Mouse (Mus musculus): ENCODE measurements around the gene Ccdc189. TPM values are rescaled to one million over a fixed set of nuclear protein-coding genes. Genes with fewer than 3 reads are reported as not detected.

The Ccdc189 gene
- polyA plus RNA-seq, 1 experiment: 3.3 TPM

DNA sequence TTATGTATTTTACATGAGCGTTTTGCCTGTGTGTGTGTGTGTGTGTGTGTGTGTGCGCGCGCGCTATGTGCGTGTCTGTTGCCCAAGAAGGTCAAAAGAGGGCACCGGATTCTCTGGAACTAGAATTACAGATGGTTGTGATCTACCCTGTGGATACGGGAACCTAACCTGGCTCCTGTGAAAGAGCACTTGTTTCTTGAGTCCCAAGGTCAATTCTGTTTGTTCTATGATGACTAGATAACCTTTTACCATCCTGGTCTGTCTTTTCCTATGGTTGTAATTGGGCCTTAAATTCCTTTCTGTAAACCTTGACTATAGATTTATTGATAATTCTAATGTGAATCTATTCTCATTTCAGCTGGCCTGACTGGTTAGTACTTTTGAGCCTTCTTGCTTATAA lies 36.8 kb downstream of the Ccdc189 start:
- no peaks in the 10 kb centered on the region for H3K27me3 ChIP-seq (ENCODE audit: control insufficient read depth, insufficient read depth, low read length, poor library complexity, severe bottlenecking)
- no peak overlapping the region for H3K27ac ChIP-seq (ENCODE audit: insufficient read depth, low read length)
- H3K36me3 ChIP-seq (ENCODE audit: control insufficient read depth, insufficient read depth, low read length, poor library complexity, severe bottlenecking): peaks cover 69% of the 10 kb centered on the region
- H3K4me1 ChIP-seq (ENCODE audit: control insufficient read depth, insufficient read depth, low read length): no peaks in the 10 kb centered on the region
- no peak overlapping the region for H3K9ac ChIP-seq (ENCODE audit: low read depth, poor library complexity, severe bottlenecking)
- H3K9me3 ChIP-seq (replicated peaks; ENCODE audit: control insufficient read depth, insufficient read depth, low read length, poor library complexity, severe bottlenecking): no peaks in the 10 kb centered on the region
- no peak for TF ChIP-seq EP300 (IDR thresholded peaks at IDR 0.05; ENCODE audit: insufficient read depth, low read depth, low read length)
- no peak for TF ChIP-seq CTCF (IDR thresholded peaks at IDR 0.05; ENCODE audit: low read depth, low read length)
- no peak for TF ChIP-seq POLR2A (IDR thresholded peaks at IDR 0.05; ENCODE audit: insufficient read depth, low read length)
- H3K4me3 ChIP-seq (ENCODE audit: low read depth, low read length): no peak overlapping the region

DNA sequence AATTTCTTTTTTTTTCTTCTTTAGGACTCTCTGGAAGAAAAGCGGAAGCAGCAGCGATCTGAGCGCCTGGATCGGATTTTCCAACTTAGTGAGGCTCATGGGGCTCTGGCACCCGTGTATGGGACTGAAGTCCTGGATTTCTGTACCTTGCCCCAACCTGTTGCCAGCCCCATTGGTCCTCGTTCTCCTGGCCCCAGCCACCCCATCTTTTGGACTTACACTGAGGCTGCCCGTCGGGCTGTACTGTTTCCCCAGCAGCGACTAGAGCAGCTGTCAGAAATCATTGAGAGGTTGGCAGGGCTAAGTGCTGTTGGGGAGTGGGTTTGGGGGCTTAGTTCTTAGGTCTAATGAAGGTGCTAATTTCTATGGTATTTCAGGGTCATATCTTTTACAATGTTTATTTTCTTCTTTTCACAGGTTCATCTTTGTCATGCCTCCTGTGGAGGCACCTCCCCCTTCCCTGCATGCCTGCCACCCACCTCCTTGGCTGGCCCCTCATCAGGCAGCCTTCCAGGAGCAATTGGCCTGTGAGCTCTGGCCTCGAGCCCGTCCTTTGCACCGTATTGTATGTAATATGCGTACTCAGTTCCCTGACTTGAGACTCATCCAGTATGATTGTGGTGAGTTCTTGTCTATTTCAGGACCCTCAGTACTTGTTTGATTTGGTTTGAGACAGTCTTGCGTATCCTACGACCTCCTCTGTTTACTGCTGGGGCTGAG lies 39.1 kb downstream of the Ccdc189 start:
- Histone ChIP-seq H3K9me3 (replicated peaks; ENCODE audit: control insufficient read depth, insufficient read depth, low read length, poor library complexity, severe bottlenecking) (no peaks in the 10 kb centered on the region), H3K27ac (ENCODE audit: insufficient read depth, low read length) (no peak overlapping the region), H3K9ac (ENCODE audit: low read depth, poor library complexity, severe bottlenecking) (no peak overlapping the region), H3K36me3 (ENCODE audit: control insufficient read depth, insufficient read depth, low read length, poor library complexity, severe bottlenecking) (peaks cover 73% of the 10 kb centered on the region), H3K4me1 (ENCODE audit: control insufficient read depth, insufficient read depth, low read length) (no peaks in the 10 kb centered on the region), H3K27me3 (ENCODE audit: control insufficient read depth, insufficient read depth, low read length, poor library complexity, severe bottlenecking) (no peaks in the 10 kb centered on the region), H3K4me3 (ENCODE audit: low read depth, low read length) (no peak overlapping the region)
- TF ChIP-seq EP300 (IDR thresholded peaks at IDR 0.05; ENCODE audit: insufficient read depth, low read depth, low read length): no peak
- no peak for TF ChIP-seq POLR2A (IDR thresholded peaks at IDR 0.05; ENCODE audit: insufficient read depth, low read length)
- no peak for TF ChIP-seq CTCF (IDR thresholded peaks at IDR 0.05; ENCODE audit: low read depth, low read length)

DNA sequence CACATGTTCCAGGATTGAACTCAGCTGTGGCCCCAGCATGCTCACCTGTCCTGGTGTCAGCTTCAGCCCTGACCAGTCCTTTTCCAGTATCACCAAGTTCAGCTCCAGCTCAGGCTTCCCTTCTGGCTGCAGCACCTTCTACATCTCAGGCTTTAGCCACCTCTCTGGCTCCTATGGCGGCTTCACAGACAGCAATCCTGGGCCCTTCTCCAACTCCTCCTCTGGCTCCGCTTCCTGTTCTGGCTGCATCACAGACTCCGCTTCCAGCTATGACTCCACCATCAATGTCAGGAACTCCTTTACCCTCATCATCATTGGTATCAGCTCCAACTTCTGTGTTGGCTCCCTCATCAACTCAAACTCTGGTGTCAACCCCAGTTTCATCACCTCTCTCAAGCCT lies 46.7 kb downstream of the Ccdc189 start:
- Histone ChIP-seq H3K9me3 (replicated peaks; ENCODE audit: control insufficient read depth, insufficient read depth, low read length, poor library complexity, severe bottlenecking) (no peaks in the 10 kb centered on the region), H3K36me3 (ENCODE audit: control insufficient read depth, insufficient read depth, low read length, poor library complexity, severe bottlenecking) (peaks cover 88% of the 10 kb centered on the region), H3K4me1 (ENCODE audit: control insufficient read depth, insufficient read depth, low read length) (no peaks in the 10 kb centered on the region), H3K9ac (ENCODE audit: low read depth, poor library complexity, severe bottlenecking) (no peak overlapping the region), H3K27me3 (ENCODE audit: control insufficient read depth, insufficient read depth, low read length, poor library complexity, severe bottlenecking) (no peaks in the 10 kb centered on the region), H3K4me3 (ENCODE audit: low read depth, low read length) (no peak overlapping the region), H3K27ac (ENCODE audit: insufficient read depth, low read length) (no peak overlapping the region)
- TF ChIP-seq CTCF (IDR thresholded peaks at IDR 0.05; ENCODE audit: low read depth, low read length): no peak
- no peak for TF ChIP-seq POLR2A (IDR thresholded peaks at IDR 0.05; ENCODE audit: insufficient read depth, low read length)
- no peak for TF ChIP-seq EP300 (IDR thresholded peaks at IDR 0.05; ENCODE audit: insufficient read depth, low read depth, low read length)

Other genes starting within 250 kb of the Ccdc189 start
- gene Zfp768, start 243.0 kb downstream of the Ccdc189 start, polyA plus RNA-seq (2011; ENCODE audit: insufficient read depth, insufficient read length, low read depth, missing spikeins): 7.0 and 7.8 TPM in 2 replicates
- gene Zfp747, start 212.5 kb downstream of the Ccdc189 start, polyA plus RNA-seq (2011; ENCODE audit: insufficient read depth, insufficient read length, low read depth, missing spikeins): 4.2 and 7.5 TPM in 2 replicates
- 1.7 and 2.1 TPM in 2 replicates for gene 9130019O22Rik, start 201.4 kb downstream of the Ccdc189 start, polyA plus RNA-seq (2011; ENCODE audit: insufficient read depth, insufficient read length, low read depth, missing spikeins)
- gene E430018J23Rik, start 195.0 kb downstream of the Ccdc189 start, polyA plus RNA-seq (2011; ENCODE audit: insufficient read depth, insufficient read length, low read depth, missing spikeins): 2.0 and 6.1 TPM in 2 replicates
- gene Zfp764, start 181.8 kb downstream of the Ccdc189 start, polyA plus RNA-seq (2011; ENCODE audit: insufficient read depth, insufficient read length, low read depth, missing spikeins): 1.4 and 1.9 TPM in 2 replicates
- gene Zfp688, start 166.5 kb downstream of the Ccdc189 start, polyA plus RNA-seq (2011; ENCODE audit: insufficient read depth, insufficient read length, low read depth, missing spikeins): 20.3 and 24.9 TPM in 2 replicates
- 2.7 and 2.8 TPM in 2 replicates for gene Zfp689, start 139.4 kb downstream of the Ccdc189 start, polyA plus RNA-seq (2011; ENCODE audit: insufficient read depth, insufficient read length, low read depth, missing spikeins)
- 45.3 and 48.0 TPM in 2 replicates for gene Prr14, start 129.0 kb downstream of the Ccdc189 start, polyA plus RNA-seq (2011; ENCODE audit: insufficient read depth, insufficient read length, low read depth, missing spikeins)
- 21.8 and 25.3 TPM in 2 replicates for gene Fbrs, start 109.4 kb downstream of the Ccdc189 start, polyA plus RNA-seq (2011; ENCODE audit: insufficient read depth, insufficient read length, low read depth, missing spikeins)
- 106 and 114 TPM in 2 replicates for gene Srcap, start 76.6 kb downstream of the Ccdc189 start, polyA plus RNA-seq (2011; ENCODE audit: insufficient read depth, insufficient read length, low read depth, missing spikeins)
- 13.0 and 13.6 TPM in 2 replicates for gene Gm42715, start 69.0 kb downstream of the Ccdc189 start, polyA plus RNA-seq (2011; ENCODE audit: insufficient read depth, insufficient read length, low read depth, missing spikeins)
- 2.9 and 3.2 TPM in 2 replicates for gene Tmem265, start 27.2 kb downstream of the Ccdc189 start, polyA plus RNA-seq (2011; ENCODE audit: insufficient read depth, insufficient read length, low read depth, missing spikeins)
- 38.1 and 44.6 TPM in 2 replicates for gene Phkg2, start 15.3 kb downstream of the Ccdc189 start, polyA plus RNA-seq (2011; ENCODE audit: insufficient read depth, insufficient read length, low read depth, missing spikeins)
- 39.4 and 41.6 TPM in 2 replicates for gene Rnf40, start 172 bp upstream of the Ccdc189 start, polyA plus RNA-seq (2011; ENCODE audit: insufficient read depth, insufficient read length, low read depth, missing spikeins)
- gene Zfp629, start 27.2 kb upstream of the Ccdc189 start, polyA plus RNA-seq (2011; ENCODE audit: insufficient read depth, insufficient read length, low read depth, missing spikeins): 4.9 and 6.0 TPM in 2 replicates
- 48.6 and 49.8 TPM in 2 replicates for gene Bcl7c, start 120.3 kb upstream of the Ccdc189 start, polyA plus RNA-seq (2011; ENCODE audit: insufficient read depth, insufficient read length, low read depth, missing spikeins)
- 8.8 and 13.9 TPM in 2 replicates for gene Ctf1, start 124.1 kb upstream of the Ccdc189 start, polyA plus RNA-seq (2011; ENCODE audit: insufficient read depth, insufficient read length, low read depth, missing spikeins)
- not detected in 2 replicates for gene Ctf2, start 143.6 kb upstream of the Ccdc189 start, polyA plus RNA-seq (2011; ENCODE audit: insufficient read depth, insufficient read length, low read depth, missing spikeins)
- gene Fbxl19, start 155.9 kb upstream of the Ccdc189 start, polyA plus RNA-seq (2011; ENCODE audit: insufficient read depth, insufficient read length, low read depth, missing spikeins): 55.1 and 58.3 TPM in 2 replicates
- gene Orai3, start 181.2 kb upstream of the Ccdc189 start, polyA plus RNA-seq (2011; ENCODE audit: insufficient read depth, insufficient read length, low read depth, missing spikeins): 20.2 and 23.2 TPM in 2 replicates
- gene Setd1a, start 188.1 kb upstream of the Ccdc189 start, polyA plus RNA-seq (2011; ENCODE audit: insufficient read depth, insufficient read length, low read depth, missing spikeins): 49.1 and 51.7 TPM in 2 replicates
- not detected in 2 replicates for gene Gm49388, start 197.0 kb upstream of the Ccdc189 start, polyA plus RNA-seq (2011; ENCODE audit: insufficient read depth, insufficient read length, low read depth, missing spikeins)
- gene Hsd3b7, start 212.0 kb upstream of the Ccdc189 start, polyA plus RNA-seq (2011; ENCODE audit: insufficient read depth, insufficient read length, low read depth, missing spikeins): 7.9 and 11.2 TPM in 2 replicates
- 122 and 126 TPM in 2 replicates for gene Stx4a, start 235.7 kb upstream of the Ccdc189 start, polyA plus RNA-seq (2011; ENCODE audit: insufficient read depth, insufficient read length, low read depth, missing spikeins)
- 6.9 and 8.5 TPM in 2 replicates for gene Stx1b, start 236.0 kb upstream of the Ccdc189 start, polyA plus RNA-seq (2011; ENCODE audit: insufficient read depth, insufficient read length, low read depth, missing spikeins)

Measured in ES-Bruce4 (cell line).